17 mouse cellular contexts compared by ENCODE assay signal in genomic region chr7:105559016-105559415, GRCm38 (mm10). TPM values are rescaled to one million over a fixed set of nuclear protein-coding genes. Genes with fewer than 3 reads are reported as not detected.
DNase-seq lines count a peak whose midpoint lies in the region; ATAC-seq and TF ChIP-seq lines count a peak whose summit lies in the region.
"Had no signal": no experiment of that assay in that cellular context is flagged by ENCODE, and none has a peak within 500 bp of the region (broad histone marks: within the 10 kb centered on the region; RNA-seq: fewer than 3 reads in every experiment).

No protein-coding gene starts in this region.

- no peaks in the 10 kb centered on the region for H3K27me3 ChIP-seq in forebrain, postnatal 0 days (ENCODE audit: insufficient read depth, low read length)
- H3K27me3 ChIP-seq: heart, embryonic 15.5 days; hindbrain, embryonic 13.5 days; liver, embryonic 15.5 days had no signal

- peaks cover 54% of the 10 kb centered on the region for H3K36me3 ChIP-seq in forebrain, postnatal 0 days (ENCODE audit: insufficient read depth)

- H3K4me2 ChIP-seq in forebrain, postnatal 0 days (ENCODE audit: low read depth): no peak overlapping the region
- H3K4me2 ChIP-seq: heart, embryonic 15.5 days; hindbrain, embryonic 13.5 days; liver, embryonic 15.5 days had no signal

- H3K9ac ChIP-seq in forebrain, postnatal 0 days: no peak overlapping the region
- H3K9ac ChIP-seq: heart, embryonic 15.5 days; hindbrain, embryonic 13.5 days; liver, embryonic 15.5 days had no signal

- no peak for TF ChIP-seq CTCF in forebrain, postnatal 0 days (IDR thresholded peaks at IDR 0.05; ENCODE audit: low read depth)

- peak; percentile 68 to 81 for DNase-seq in frontal cortex, postnatal 36 days (ENCODE audit: low spot score in 2 of 2)
- no peak for DNase-seq in frontal cortex, postnatal 25 days (ENCODE audit: low spot score in 2 of 2)
- DNase-seq in thymus, postnatal 0 days (ENCODE audit: low spot score): peak; percentile 39
- DNase-seq in thymus, postnatal 10 days (ENCODE audit: low spot score in 2 of 2): no peak
- DNase-seq in layer of hippocampus, postnatal 10 days (ENCODE audit: low spot score in 2 of 2): peak; percentile 40 to 56
- DNase-seq in testis, postnatal 14 days (ENCODE audit: low spot score): no peak
- no peak for DNase-seq in forebrain, postnatal 0 days
- DNase-seq: adrenal gland, adult 2 months; embryo, embryonic 11 days; kidney, postnatal 10 days had no signal

- 80% methylated on average over 9 of the region's 9 CpGs for whole genome bisulfite sequencing in forebrain, postnatal 0 days

- ATAC-seq in forebrain, postnatal 0 days: no peak
- ATAC-seq: forebrain, embryonic 16.5 days; intestine, postnatal 0 days had no signal

- H3K4me3 ChIP-seq in forebrain, postnatal 0 days (ENCODE audit: low read depth, low read length): no peak overlapping the region
- H3K4me3 ChIP-seq: heart, embryonic 15.5 days; hindbrain, embryonic 13.5 days; liver, embryonic 15.5 days; midbrain, embryonic 10.5 days; myocyte had no signal

- H3K4me1 ChIP-seq in forebrain, postnatal 0 days (ENCODE audit: insufficient read depth): peaks cover 9% of the 10 kb centered on the region; the same call in 1 of the 2 replicates

- no peak overlapping the region for H3K27ac ChIP-seq in forebrain, postnatal 0 days (ENCODE audit: low read depth, low read length)
- H3K27ac ChIP-seq: heart, embryonic 15.5 days; hindbrain, embryonic 13.5 days; liver, embryonic 15.5 days; midbrain, embryonic 10.5 days had no signal

- H3K9me3 ChIP-seq in forebrain, postnatal 0 days (ENCODE audit: low read length): no peaks in the 10 kb centered on the region
- H3K9me3 ChIP-seq: heart, embryonic 15.5 days; hindbrain, embryonic 13.5 days; liver, embryonic 15.5 days; midbrain, embryonic 10.5 days had no signal

RNA-seq across cellular contexts. Expression of gene Smpd1, which starts 4.9 kb away (rescaled TPM):
- 24.3 and 25.6 TPM in 2 replicates for polyA plus RNA-seq in thymus, postnatal 0 days (2015; fragmentation: Nextera tagmentation; extraction: Ambion mirVana)
- total RNA-seq in layer of hippocampus, postnatal 10 days (2021): 10 to 100 TPM; 87.0 to 89.8 TPM
- 100 and 124 TPM in 2 replicates for total RNA-seq in forebrain, postnatal 0 days (2014; rRNA removed)
- 88.8 and 100 TPM in 2 replicates for polyA plus RNA-seq in forebrain, postnatal 0 days (2015; fragmentation: Nextera tagmentation; extraction: Ambion mirVana)

RNA-seq across cellular contexts. Expression of gene Apbb1, which starts 22.4 kb away (rescaled TPM):
- 6.5 and 7.7 TPM in 2 replicates for polyA plus RNA-seq in thymus, postnatal 0 days (2015; fragmentation: Nextera tagmentation; extraction: Ambion mirVana)
- 100 to 1,000 TPM; 350 to 357 TPM for total RNA-seq in layer of hippocampus, postnatal 10 days (2021)
- total RNA-seq in forebrain, postnatal 0 days (2014; rRNA removed): 451 and 455 TPM in 2 replicates
- 329 and 350 TPM in 2 replicates for polyA plus RNA-seq in forebrain, postnatal 0 days (2015; fragmentation: Nextera tagmentation; extraction: Ambion mirVana)

RNA-seq across cellular contexts. Expression of gene Hpx, which starts 40.9 kb away (rescaled TPM):
- 0.35 and 0.74 TPM in 2 replicates for polyA plus RNA-seq in thymus, postnatal 0 days (2015; fragmentation: Nextera tagmentation; extraction: Ambion mirVana)
- not detected for total RNA-seq in layer of hippocampus, postnatal 10 days (2021)
- total RNA-seq in forebrain, postnatal 0 days (2014; rRNA removed): not detected in 2 replicates
- 0.17 and 0.21 TPM in 2 replicates for polyA plus RNA-seq in forebrain, postnatal 0 days (2015; fragmentation: Nextera tagmentation; extraction: Ambion mirVana)

Comparison
In these comparisons a context has a peak if more than half of its experiments do, and no peak if none do; other contexts are left out.
1. DNase-seq: peak in frontal cortex, postnatal 36 days (2 of 2), thymus, postnatal 0 days (single experiment) and layer of hippocampus, postnatal 10 days (2 of 2); none in frontal cortex, postnatal 25 days (0 of 2), thymus, postnatal 10 days (0 of 2), testis, postnatal 14 days (single experiment) and forebrain, postnatal 0 days (single experiment).